Mouse (Mus musculus) liver (tissue): ENCODE results near the gene Stap1.

Experiments
- DNase-seq: peaks from one replicate; pipeline ENCODE4 v3.0.0-alpha.2; 2020; ENCODE audit warnings: mixed read lengths

Stap1 gene

GRCm38 (mm10) chr5:86071538-86071937 is at the start of gene Stap1:
Gene Stap1 (plus strand): TSS chr5:86071746.
- DNase-seq = no peak

- no peak for DNase-seq
Observed at GRCm38 (mm10) chr5:86029820-86030219, 41.7 kb upstream of the Stap1 start.

GRCm38 (mm10) chr5:86063501-86063900 is 8.0 kb upstream of the Stap1 start:
- no peak for DNase-seq

GRCm38 (mm10) chr5:86065101-86065875 is 6.3 kb upstream of the Stap1 start, which contains the start of gene Cenpc1:
Gene Cenpc1 (minus strand): TSS chr5:86065583.
- DNase-seq = peak; percentile 99

- no peak for DNase-seq
Observed at GRCm38 (mm10) chr5:86065876-86066550, 5.5 kb upstream of the Stap1 start.

- DNase-seq = peak; percentile 90
Observed at GRCm38 (mm10) chr5:86066551-86066929, 5.0 kb upstream of the Stap1 start.

- no peak for DNase-seq
Observed at GRCm38 (mm10) chr5:86068451-86068850, 3.1 kb upstream of the Stap1 start.

- DNase-seq = peak; percentile 19
Observed at GRCm38 (mm10) chr5:86069121-86069520, 2.4 kb upstream of the Stap1 start.

- DNase-seq = no peak
Observed at GRCm38 (mm10) chr5:86072756-86073386, 1.3 kb downstream of the Stap1 start.

- DNase-seq = no peak
Observed at GRCm38 (mm10) chr5:86078720-86079334, 7.3 kb downstream of the Stap1 start.

GRCm38 (mm10) chr5:86083987-86084386 is 12.4 kb downstream of the Stap1 start:
- no peak for DNase-seq

- DNase-seq = no peak
Observed at GRCm38 (mm10) chr5:86084979-86085378, 13.4 kb downstream of the Stap1 start.

- no peak for DNase-seq
Observed at GRCm38 (mm10) chr5:86086751-86087150, 15.2 kb downstream of the Stap1 start.

- DNase-seq = no peak
Observed at GRCm38 (mm10) chr5:86094754-86095153, 23.2 kb downstream of the Stap1 start.

- no peak for DNase-seq
Observed at GRCm38 (mm10) chr5:86098988-86099387, 27.4 kb downstream of the Stap1 start.

GRCm38 (mm10) chr5:86100621-86101020 is 29.1 kb downstream of the Stap1 start:
- no peak for DNase-seq

- DNase-seq = no peak
Observed at GRCm38 (mm10) chr5:86102176-86102575, 30.6 kb downstream of the Stap1 start.

- no peak for DNase-seq
Observed at GRCm38 (mm10) chr5:86106610-86107009, 35.1 kb downstream of the Stap1 start.

- DNase-seq = no peak
Observed at GRCm38 (mm10) chr5:86111074-86111473, 39.5 kb downstream of the Stap1 start.

- DNase-seq = no peak
Observed at GRCm38 (mm10) chr5:86113037-86113436, 41.5 kb downstream of the Stap1 start.

- DNase-seq = no peak
Observed at GRCm38 (mm10) chr5:86113997-86114396, 42.5 kb downstream of the Stap1 start.

- no peak for DNase-seq
Observed at GRCm38 (mm10) chr5:86118457-86119094, 47.0 kb downstream of the Stap1 start.

- no peak for DNase-seq
Observed at GRCm38 (mm10) chr5:86128749-86129148, 57.2 kb downstream of the Stap1 start.
